Mouse (Mus musculus) hematopoietic stem cell, adult 5-6 weeks (primary cell): ENCODE measurements at regions not wholly inside any gene's neighbourhood (a gene's known extent, or its start where the extent isn't known, plus 50 kb on each side); places are given as distances from the start of the nearest gene placed in this dataset.
"Not testable (repeated sequence)": the region's sequence is repeated elsewhere in the genome, so short reads cannot be mapped to it uniquely, and the experiment has no call there.

Experiments used
- ATAC-seq, 2 experiments: fragments of 125-278 bp in 1 of 2; replicated peaks in 1 of 2; 2 replicates each; pipeline ENCODE4 v1.8.0; 2016 to 2017; ENCODE audit warnings: inconsistent platforms in 2 of 2, mild to moderate bottlenecking in 2 of 2, moderate number of reproducible peaks in 2 of 2, low read depth in 1 of 2, moderate TSS enrichment in 1 of 2; ENCODE audit not compliant: low FRiP score in 2 of 2, poor library complexity in 2 of 2, severe bottlenecking in 2 of 2, insufficient read depth in 1 of 2, low TSS enrichment in 1 of 2

- ATAC-seq = no peak
These were observed 60.5 kb downstream of the Ptgs2 start for GRCm38 (mm10) chr1:150160314-150160713.

- ATAC-seq = peak; percentile 98 to 99
These were observed 65.2 kb downstream of the Ptgs2 start for GRCm38 (mm10) chr1:150164890-150165596.

GRCm38 (mm10) chr1:150165597-150165973 lies 65.8 kb downstream of the Ptgs2 start:
- ATAC-seq = peak; percentile 24 to 53; a peak in 3 of 4 replicates

GRCm38 (mm10) chr1:150167172-150167571 lies 67.3 kb downstream of the Ptgs2 start:
- peak in 1 of 2 experiments; percentile 57; a peak in 2 of 4 replicates for ATAC-seq

GRCm38 (mm10) chr1:150174204-150174603 lies 74.4 kb downstream of the Ptgs2 start:
- ATAC-seq = peak; percentile 53 to 64; a peak in 3 of 4 replicates

- no peak for ATAC-seq
These were observed 77.4 kb downstream of the Ptgs2 start for GRCm38 (mm10) chr1:150177029-150177740.

- peak in 1 of 2 experiments; percentile 56; a peak in 1 of 4 replicates for ATAC-seq
These were observed 102.2 kb downstream of the Ptgs2 start for GRCm38 (mm10) chr1:150202022-150202421.

GRCm38 (mm10) chr1:150212454-150212853 lies 106.8 kb upstream of the Pdc start:
- ATAC-seq = no peak

GRCm38 (mm10) chr1:150216672-150217071 lies 102.5 kb upstream of the Pdc start:
- no peak for ATAC-seq

- ATAC-seq = peak in 1 of 2 experiments; percentile 21; a peak in 1 of 4 replicates
These were observed 100.4 kb upstream of the Pdc start for GRCm38 (mm10) chr1:150218802-150219201.

- no peak for ATAC-seq
These were observed 93.7 kb upstream of the Pdc start for GRCm38 (mm10) chr1:150225529-150225928.

GRCm38 (mm10) chr1:150239504-150239903 lies 79.7 kb upstream of the Pdc start:
- not testable (repeated sequence) for ATAC-seq

- no peak for ATAC-seq
These were observed 79.1 kb upstream of the Pdc start for GRCm38 (mm10) chr1:150240110-150240509.

- ATAC-seq = no peak
These were observed 78.1 kb upstream of the Pdc start for GRCm38 (mm10) chr1:150241153-150241552.

GRCm38 (mm10) chr1:150242108-150242507 lies 77.1 kb upstream of the Pdc start:
- ATAC-seq = no peak

- ATAC-seq = no peak
These were observed 74.3 kb upstream of the Pdc start for GRCm38 (mm10) chr1:150244916-150245315.

- ATAC-seq = no peak
These were observed 67.8 kb upstream of the Pdc start for GRCm38 (mm10) chr1:150251422-150251821.

GRCm38 (mm10) chr1:150251876-150252275 lies 67.3 kb upstream of the Pdc start:
- no peak; a peak in 1 of 4 replicates for ATAC-seq

- no peak for ATAC-seq
These were observed 61.6 kb upstream of the Pdc start for GRCm38 (mm10) chr1:150257596-150257995.
